Mouse (Mus musculus) liver, adult 2 months (tissue): ENCODE measurements around the gene Kcnh2. TPM values are rescaled to one million over a fixed set of nuclear protein-coding genes. Genes with fewer than 3 reads are reported as not detected.

ENCODE experiments used
- DNase-seq: peaks from one replicate; pipeline ENCODE4 v3.0.0-alpha.2; 2011; ENCODE audit warnings: low read depth, low spot score; ENCODE audit errors: extremely low read depth
- H3K27ac ChIP-seq: fragments of 200-500 bp; replicated peaks from 2 replicates; pipeline ENCODE4 v1.5.1; 2012; ENCODE audit warnings: low read depth, mild to moderate bottlenecking, control low read depth, inconsistent platforms, low read length; ENCODE audit not compliant: insufficient read depth
- H3K27me3 ChIP-seq: fragments of 200-500 bp; 2 replicates; pipeline ENCODE4 v1.6.1; 2012; ENCODE audit warnings: mild to moderate bottlenecking, moderate library complexity, low read length, inconsistent platforms; ENCODE audit not compliant: control insufficient read depth, insufficient read depth
- H3K36me3 ChIP-seq: fragments of 200-500 bp; 2 replicates; pipeline ENCODE4 v1.6.1; 2012; ENCODE audit warnings: low read length, inconsistent platforms; ENCODE audit not compliant: control insufficient read depth, insufficient read depth
- H3K4me1 ChIP-seq: fragments of 200-500 bp; 2 replicates; pipeline ENCODE4 v1.6.1; 2011; ENCODE audit warnings: low read length; ENCODE audit not compliant: control insufficient read depth, insufficient read depth
- H3K4me3 ChIP-seq: fragments of 200-500 bp; 2 replicates; pipeline ENCODE4 v1.5.1; 2011; ENCODE audit warnings: low read depth, mild to moderate bottlenecking, control low read depth, low read length, moderate library complexity; ENCODE audit not compliant: insufficient read depth
- H3K79me2 ChIP-seq: fragments of 200-500 bp; 2 replicates; pipeline ENCODE4 v1.6.1; 2012; ENCODE audit warnings: inconsistent platforms, mild to moderate bottlenecking, low read length, moderate library complexity; ENCODE audit not compliant: control insufficient read depth, insufficient read depth
- H3K9ac ChIP-seq: fragments of 200-500 bp; 2 replicates; pipeline ENCODE4 v1.6.1; 2012; ENCODE audit warnings: low read depth, mild to moderate bottlenecking, control low read depth, inconsistent platforms, low read length
- CTCF ChIP-seq: fragments of 200-500 bp; IDR thresholded peaks from 2 replicates; pipeline ENCODE4 v1.5.1; 2011; ENCODE audit warnings: low read depth, low read length, control low read depth
- POLR2A ChIP-seq: fragments of 200-500 bp; IDR thresholded peaks from 2 replicates; pipeline ENCODE4 v1.6.1; 2011; ENCODE audit warnings: low read length, control low read depth; ENCODE audit not compliant: insufficient read depth; ENCODE audit errors: extremely low read depth
- WGBS: fragments of 180-500 bp; shearing (Covaris S2); methylation state at CpG from one replicate; pipeline ENCODE4 v1.1.7; 2018; 5-methylcytosine and 5-hydroxymethylcytosine counted together
- polyA plus RNA-seq: library from polyadenylated mRNA; depleted of rRNA; stranded (reverse); fragments of >200 nt; gene quantifications from 2 replicates; pipeline ENCODE4 v1.2.3, GENCODE M21; 2012
- total RNA-seq: library from RNA; depleted of rRNA; stranded (reverse); fragments of >200 nt; gene quantifications from 2 replicates; pipeline ENCODE4 v1.2.3, GENCODE M21; 2014

The Kcnh2 gene
- total and polyA plus RNA-seq, 2 experiments, result not detected

- no peak for DNase-seq
- H3K27me3 ChIP-seq, result no peaks in the 10 kb centered on the region
- TF ChIP-seq CTCF (no peak), POLR2A (no peak)
- H3K9ac ChIP-seq, result peak overlapping the region; percentile 56
- no peaks in the 10 kb centered on the region for H3K79me2 ChIP-seq
- H3K4me1 ChIP-seq, result no peaks in the 10 kb centered on the region
- no peaks in the 10 kb centered on the region for H3K36me3 ChIP-seq
- 82% methylated on average over 10 of the region's 10 CpGs for WGBS
- peak overlapping the region; percentile 55 for H3K27ac ChIP-seq
- H3K4me3 ChIP-seq, result peak overlapping the region; percentile 60
Observed at GRCm38 (mm10) chr5:24364963-24365362, 13.6 kb upstream of the Kcnh2 start.

DNA sequence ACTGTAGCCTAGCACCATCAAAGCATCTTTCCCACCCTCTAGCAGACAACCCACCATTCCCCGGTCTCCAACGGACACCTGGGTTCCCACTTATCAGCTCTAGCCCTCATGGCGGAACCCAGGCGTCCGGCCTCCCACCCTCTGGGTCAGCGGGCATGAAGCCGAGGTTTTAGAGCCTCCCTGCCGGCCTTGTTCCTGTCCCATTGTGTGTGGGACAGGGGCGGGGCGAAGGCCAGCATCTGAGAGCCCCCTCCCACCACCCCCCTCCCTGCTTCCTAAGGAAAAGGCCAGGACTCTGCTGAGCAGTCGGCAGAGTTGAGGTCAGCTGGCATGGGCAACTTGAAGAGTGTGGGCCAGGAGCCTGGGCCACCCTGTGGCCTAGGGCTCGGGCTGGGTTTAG is 13.1 kb upstream of the Kcnh2 start, which contains the start of gene Nos3:
Gene Nos3 (plus strand): TSS at position 303 of the 400 bp plus-strand sequence.
- H3K79me2 ChIP-seq, result no peaks in the 10 kb centered on the region
- no peak for DNase-seq
- H3K36me3 ChIP-seq, result no peaks in the 10 kb centered on the region
- TF ChIP-seq CTCF, result no peak
- no peaks in the 10 kb centered on the region for H3K27me3 ChIP-seq
- H3K4me1 ChIP-seq, result no peaks in the 10 kb centered on the region
- WGBS, result 73% methylated on average over 12 of the region's 12 CpGs
- peak within 1 kb of the TSS; percentile 55 for H3K27ac ChIP-seq
- H3K4me3 ChIP-seq, result peak within 1 kb of the TSS; percentile 60
- peak within 1 kb of the TSS; percentile 56 for H3K9ac ChIP-seq

DNA sequence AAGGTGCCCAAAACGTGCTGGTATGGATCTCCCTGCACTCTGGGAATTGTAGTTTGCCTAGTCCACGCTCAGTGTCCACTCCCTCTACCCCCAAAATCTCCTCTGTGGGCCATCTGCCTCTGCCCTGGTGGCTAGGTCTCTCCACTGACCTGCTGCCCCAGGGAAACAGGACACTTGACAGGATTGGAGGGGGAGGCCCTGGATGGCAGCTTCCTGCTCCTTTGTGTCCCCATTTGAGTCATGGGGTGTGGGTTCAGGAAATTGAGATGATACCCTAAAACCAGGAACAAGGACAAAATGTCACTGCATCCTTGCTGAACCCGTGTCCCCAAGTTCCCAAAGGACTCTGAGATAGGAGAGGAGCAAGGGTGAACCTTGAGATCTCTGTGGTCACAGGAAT is 12.7 kb upstream of the Kcnh2 start:
- Histone ChIP-seq H3K27me3 (no peaks in the 10 kb centered on the region), H3K4me3 (no peak overlapping the region), H3K27ac (peak overlapping the region; percentile 10; the same call in 1 of the 2 replicates), H3K9ac (no peak overlapping the region), H3K36me3 (no peaks in the 10 kb centered on the region), H3K79me2 (no peaks in the 10 kb centered on the region), H3K4me1 (no peaks in the 10 kb centered on the region)
- no peak for DNase-seq
- WGBS, result 62% methylated on average over 3 of the region's 3 CpGs
- TF ChIP-seq CTCF, result no peak
- no peak for TF ChIP-seq POLR2A

DNA sequence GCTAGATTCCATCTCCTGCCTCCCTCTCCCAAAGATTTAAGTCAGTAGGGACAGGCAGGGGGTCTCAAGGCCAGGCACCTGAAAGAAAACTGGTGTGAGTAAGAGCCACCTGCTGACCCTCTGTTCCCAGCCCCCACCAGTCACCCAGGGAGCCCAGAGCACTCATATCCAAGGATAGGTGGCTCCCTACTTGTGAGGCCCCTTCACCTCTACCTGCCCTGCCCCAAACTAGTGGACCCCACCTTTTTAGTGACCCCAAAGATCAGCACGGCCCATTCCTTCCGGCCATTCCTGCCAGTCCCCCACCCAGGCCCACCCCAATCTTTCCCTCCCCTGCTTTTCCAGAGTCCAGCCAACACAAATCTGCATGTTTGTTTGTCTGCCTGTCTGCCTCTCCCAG is 12.1 kb upstream of the Kcnh2 start:
- TF ChIP-seq CTCF (no peak), POLR2A (no peak)
- Histone ChIP-seq H3K4me1 (no peaks in the 10 kb centered on the region), H3K79me2 (no peaks in the 10 kb centered on the region), H3K27me3 (no peaks in the 10 kb centered on the region), H3K36me3 (no peaks in the 10 kb centered on the region), H3K9ac (no peak overlapping the region), H3K27ac (no peak overlapping the region), H3K4me3 (no peak overlapping the region)
- 60% methylated on average over 2 of the region's 2 CpGs for WGBS
- DNase-seq, result no peak

GRCm38 (mm10) chr5:24360792-24361454 is 9.5 kb upstream of the Kcnh2 start:
- peak; percentile 95 for TF ChIP-seq CTCF
- no peak for TF ChIP-seq POLR2A
- peak; percentile 50 for DNase-seq
- no peaks in the 10 kb centered on the region for H3K27me3 ChIP-seq
- H3K9ac ChIP-seq, result no peak overlapping the region
- H3K4me3 ChIP-seq, result no peak overlapping the region
- H3K36me3 ChIP-seq, result no peaks in the 10 kb centered on the region
- WGBS, result 8% methylated on average over 7 of the region's 7 CpGs
- H3K79me2 ChIP-seq, result no peaks in the 10 kb centered on the region
- H3K4me1 ChIP-seq, result no peaks in the 10 kb centered on the region
- H3K27ac ChIP-seq, result no peak overlapping the region

- Histone ChIP-seq H3K9ac (no peak overlapping the region), H3K79me2 (no peaks in the 10 kb centered on the region), H3K4me3 (no peak overlapping the region), H3K27ac (no peak overlapping the region), H3K36me3 (no peaks in the 10 kb centered on the region), H3K4me1 (no peaks in the 10 kb centered on the region), H3K27me3 (peaks cover 10% of the 10 kb centered on the region; the same call in 1 of the 2 replicates)
- 10% methylated on average over 7 of the region's 7 CpGs for WGBS
- TF ChIP-seq CTCF (peak; percentile 44; the same call in 1 of the 2 replicates), POLR2A (no peak)
- peak; percentile 39 for DNase-seq
Observed at GRCm38 (mm10) chr5:24357461-24357860, 6.1 kb upstream of the Kcnh2 start.
